In the genomic region with DNA sequence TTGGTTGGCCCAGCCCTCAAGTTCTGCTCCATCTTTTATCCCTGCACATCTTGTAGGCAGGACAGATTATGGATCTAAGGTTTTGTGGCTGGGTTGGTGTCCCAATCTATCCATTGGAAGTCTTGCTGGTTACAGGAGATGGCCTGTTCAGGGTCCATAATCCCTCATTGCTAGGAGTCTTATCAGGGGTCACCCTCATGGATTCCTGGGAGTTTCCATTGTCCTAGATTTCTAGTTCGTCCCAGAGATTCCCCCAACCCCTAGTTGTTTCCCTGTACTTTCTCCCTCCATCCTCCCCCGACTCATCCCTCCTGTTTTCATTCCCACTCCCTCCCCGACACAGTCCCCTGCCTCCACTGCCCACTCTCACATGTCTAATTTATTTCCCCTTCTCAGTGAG, we compare ENCODE assay signal across 19 mouse cellular contexts. TPM values are rescaled to one million over a fixed set of nuclear protein-coding genes. Genes with fewer than 3 reads are reported as not detected.
DNase-seq lines count a peak whose midpoint lies in the region.
"Had no signal": no experiment of that assay in that cellular context is flagged by ENCODE, and none has a peak within 500 bp of the region (broad histone marks: within the 10 kb centered on the region; RNA-seq: fewer than 3 reads in every experiment).

No protein-coding gene starts in this region.

- 80% methylated on average over 3 of the region's 3 CpGs for WGBS in heart, embryonic 10.5 days

- intact Hi-C loops in heart, postnatal 10 days (cut with DNase I), result no loop called here

- no peaks in the 10 kb centered on the region for H3K4me1 ChIP-seq in heart, embryonic 10.5 days
- H3K4me1 ChIP-seq: embryonic facial prominence, embryonic 13.5 days; embryonic facial prominence, embryonic 15.5 days; forebrain, embryonic 10.5 days; forebrain, embryonic 12.5 days had no signal

- no peaks in the 10 kb centered on the region for H3K9me3 ChIP-seq in heart, embryonic 10.5 days
- H3K9me3 ChIP-seq: embryonic facial prominence, embryonic 13.5 days; embryonic facial prominence, embryonic 15.5 days; forebrain, embryonic 10.5 days; forebrain, embryonic 12.5 days had no signal

- H3K36me3 ChIP-seq in heart, embryonic 10.5 days, result peaks cover 59% of the 10 kb centered on the region

- peak; percentile 41 for DNase-seq in adrenal gland, adult 2 months
- no peak for DNase-seq in adrenal gland, postnatal 25 days
- DNase-seq in adrenal gland, postnatal 36 days, result peak; percentile 5 to 16
- DNase-seq in adrenal gland, adult 8-10 months, result no peak
- peak; percentile 47 for DNase-seq in heart, embryonic 10.5 days (ENCODE audit: low spot score)
- no peak for DNase-seq in heart, postnatal 10 days
- DNase-seq in cerebellum, adult 9-10 months, result no peak
- DNase-seq: cerebellum, adult 11-12 months; cerebellum, adult 2 months; cerebellum, adult 9-11 months; cerebellum, postnatal 14 days; cerebellum, postnatal 36 days; embryo, embryonic 11 days had no signal

- no peak overlapping the region for H3K27ac ChIP-seq in heart, embryonic 10.5 days
- H3K27ac ChIP-seq: embryonic facial prominence, embryonic 13.5 days; embryonic facial prominence, embryonic 15.5 days; forebrain, embryonic 10.5 days; forebrain, embryonic 12.5 days had no signal

- no peaks in the 10 kb centered on the region for H3K27me3 ChIP-seq in heart, embryonic 10.5 days (ENCODE audit: insufficient read depth, poor library complexity, severe bottlenecking)
- H3K27me3 ChIP-seq: embryonic facial prominence, embryonic 13.5 days; embryonic facial prominence, embryonic 15.5 days; forebrain, embryonic 12.5 days; Patski had no signal

- H3K4me3 ChIP-seq in heart, embryonic 10.5 days, result no peak overlapping the region
- H3K4me3 ChIP-seq: embryonic facial prominence, embryonic 13.5 days; embryonic facial prominence, embryonic 15.5 days; erythroblast, embryonic 14.5 days; forebrain, embryonic 10.5 days; forebrain, embryonic 12.5 days had no signal

RNA-seq across cellular contexts. Expression of gene Zzef1, which starts 58.2 kb away (rescaled TPM):
- total RNA-seq in adrenal gland, adult 2 months (2021), result 10 to 100 TPM; 31.5 to 32.7 TPM
- polyA plus RNA-seq in adrenal gland, adult 2 months (2012; rRNA removed), result 19.5 and 23.6 TPM in 2 replicates
- total RNA-seq in adrenal gland, postnatal 25 days (2021), result 37.4 and 44.1 TPM in 2 replicates
- total RNA-seq in adrenal gland, postnatal 36 days (2021), result 10 to 100 TPM; 35.8 to 37.7 TPM
- 10 to 100 TPM; 40.9 to 59.8 (median 49.6) TPM for total RNA-seq in adrenal gland, adult 8-10 months (2022)
- polyA plus RNA-seq in heart, embryonic 10.5 days (2016; fragmentation: Nextera tagmentation; extraction: Ambion mirVana), result 6.8 and 7.5 TPM in 2 replicates
- total RNA-seq in heart, postnatal 10 days (2021), result 10 to 100 TPM; 28.0 to 33.2 TPM

RNA-seq across cellular contexts. Expression of gene Cyb5d2, which starts 58.3 kb away (rescaled TPM):
- total RNA-seq in adrenal gland, adult 2 months (2021), result 10 to 100 TPM; 21.3 to 22.9 TPM
- polyA plus RNA-seq in adrenal gland, adult 2 months (2012; rRNA removed), result 7.8 and 8.5 TPM in 2 replicates
- 21.1 and 23.0 TPM in 2 replicates for total RNA-seq in adrenal gland, postnatal 25 days (2021)
- total RNA-seq in adrenal gland, postnatal 36 days (2021), result 10 to 100 TPM; 18.1 to 25.2 TPM
- 10 to 100 TPM; 24.0 to 28.5 (median 27.5) TPM for total RNA-seq in adrenal gland, adult 8-10 months (2022)
- 4.6 and 6.0 TPM in 2 replicates for polyA plus RNA-seq in heart, embryonic 10.5 days (2016; fragmentation: Nextera tagmentation; extraction: Ambion mirVana)
- 1 to 10 TPM; 8.0 to 9.0 TPM for total RNA-seq in heart, postnatal 10 days (2021)

Comparison
In these comparisons a context has a peak if more than half of its experiments do, and no peak if none do; other contexts are left out.
1. DNase-seq: peak in adrenal gland, adult 2 months (single experiment), adrenal gland, postnatal 36 days (2 of 2) and heart, embryonic 10.5 days (single experiment); none in adrenal gland, postnatal 25 days (single experiment), adrenal gland, adult 8-10 months (single experiment), heart, postnatal 10 days (0 of 2) and cerebellum, adult 9-10 months (single experiment).